Mouse (Mus musculus) heart, adult 18-20 months (tissue): ENCODE measurements around the gene Myo16. TPM values are rescaled to one million over a fixed set of nuclear protein-coding genes. Genes with fewer than 3 reads are reported as not detected.

ENCODE experiments used
- DNase-seq, 2 experiments: peaks; one replicate each; pipeline ENCODE4 v3.0.0; 2021 to 2022; ENCODE audit warnings: mixed read lengths in 1 of 2
- total RNA-seq, 2 experiments: library from RNA; stranded (reverse); gene quantifications; 2 replicates each; pipeline ENCODE4 v1.2.3; 2021

Gene Myo16
- total RNA-seq, 2 experiments from 2014 or later = 3.2 to 6.7 TPM

GRCm38 (mm10) chr8:10681926-10682325 is 528.2 kb downstream of the Myo16 start:
- no peak for DNase-seq

- DNase-seq = no peak
Measured at GRCm38 (mm10) chr8:10683088-10683487, 529.4 kb downstream of the Myo16 start.

Other genes starting within 250 kb of the Myo16 start
- gene Lig4, start 176.2 kb upstream of the Myo16 start, total RNA-seq = 1 to 10 TPM; 4.9 to 5.2 TPM
- gene Abhd13, start 176.2 kb upstream of the Myo16 start, total RNA-seq = 1 to 10 TPM; 9.2 to 9.3 TPM
- 1 to 10 TPM; 4.5 to 6.0 TPM for gene Tnfsf13b, start 147.4 kb upstream of the Myo16 start, total RNA-seq